Mouse (Mus musculus) cerebellum, adult 9-11 months (tissue): ENCODE results near the gene Lenep.

Experiments
- DNase-seq: peaks from one replicate; pipeline ENCODE4 v3.0.0; 2022

Gene Lenep

GRCm38 (mm10) chr3:89419571-89419970, 17.0 kb upstream of the Lenep start:
- DNase-seq = no peak

DNA sequence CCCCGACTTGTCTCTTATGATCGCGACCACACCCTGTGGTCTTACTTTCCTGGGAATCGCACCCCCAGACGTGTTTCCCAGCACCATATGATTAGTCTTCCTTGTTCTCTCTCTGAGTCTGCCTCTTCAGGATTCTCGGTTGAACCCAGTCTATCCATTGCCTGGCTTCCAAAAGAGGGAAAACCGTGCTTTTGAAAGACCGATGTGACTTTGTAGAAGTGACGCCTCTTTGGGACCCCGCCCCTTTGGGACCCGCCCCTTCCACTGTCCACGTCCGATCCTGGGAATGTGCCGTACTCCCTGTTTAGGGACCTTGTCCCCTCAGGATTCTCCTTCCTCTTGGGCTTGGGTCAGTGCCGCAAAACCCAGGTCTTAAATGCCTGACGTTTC, 16.3 kb upstream of the Lenep start:
- DNase-seq = peak; percentile 58

GRCm38 (mm10) chr3:89418170-89418860, 15.7 kb upstream of the Lenep start, which contains the start of the genes Cks1b and Shc1:
Gene Cks1b, minus strand, starts transcription at chr3:89418383.
Gene Shc1, plus strand, starts transcription at chr3:89418443.
- DNase-seq = peak; percentile 94

DNA sequence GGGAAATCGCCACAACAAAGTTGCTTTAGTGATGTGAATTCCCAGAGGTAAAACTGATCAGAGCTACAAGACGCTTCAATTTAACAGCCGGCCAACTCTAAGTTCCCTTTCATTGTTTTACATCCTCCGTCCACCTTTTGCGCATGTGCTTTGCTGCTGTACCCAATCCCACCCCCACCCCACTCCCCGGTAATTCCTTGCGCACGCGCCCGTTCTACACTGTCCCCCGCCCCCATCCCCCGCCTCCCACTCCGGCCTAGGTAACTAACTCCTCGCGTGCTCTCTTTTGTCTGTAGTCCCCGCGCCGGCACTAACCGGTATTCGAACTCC, 15.2 kb upstream of the Lenep start:
- DNase-seq = no peak

GRCm38 (mm10) chr3:89417131-89417530, 14.5 kb upstream of the Lenep start:
- no peak for DNase-seq

DNA sequence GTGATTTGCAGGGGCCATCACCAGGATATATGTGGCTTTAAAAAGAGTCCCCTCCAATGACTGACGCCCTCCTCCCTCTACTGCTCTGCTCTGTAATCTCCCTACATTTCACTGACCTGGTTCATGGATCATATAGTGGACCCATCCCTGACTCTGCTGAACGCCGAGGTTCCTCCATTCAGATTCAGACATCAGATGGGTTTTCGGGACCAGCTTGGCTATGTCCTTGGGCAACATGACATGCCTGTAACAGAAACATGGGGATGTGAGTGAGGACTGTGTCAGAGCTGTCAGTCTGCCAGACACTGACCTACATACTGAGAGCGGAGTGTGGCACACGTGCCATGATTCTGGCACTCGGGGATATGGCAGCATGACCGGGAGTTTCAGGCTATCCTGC, 13.6 kb upstream of the Lenep start:
- no peak for DNase-seq

DNA sequence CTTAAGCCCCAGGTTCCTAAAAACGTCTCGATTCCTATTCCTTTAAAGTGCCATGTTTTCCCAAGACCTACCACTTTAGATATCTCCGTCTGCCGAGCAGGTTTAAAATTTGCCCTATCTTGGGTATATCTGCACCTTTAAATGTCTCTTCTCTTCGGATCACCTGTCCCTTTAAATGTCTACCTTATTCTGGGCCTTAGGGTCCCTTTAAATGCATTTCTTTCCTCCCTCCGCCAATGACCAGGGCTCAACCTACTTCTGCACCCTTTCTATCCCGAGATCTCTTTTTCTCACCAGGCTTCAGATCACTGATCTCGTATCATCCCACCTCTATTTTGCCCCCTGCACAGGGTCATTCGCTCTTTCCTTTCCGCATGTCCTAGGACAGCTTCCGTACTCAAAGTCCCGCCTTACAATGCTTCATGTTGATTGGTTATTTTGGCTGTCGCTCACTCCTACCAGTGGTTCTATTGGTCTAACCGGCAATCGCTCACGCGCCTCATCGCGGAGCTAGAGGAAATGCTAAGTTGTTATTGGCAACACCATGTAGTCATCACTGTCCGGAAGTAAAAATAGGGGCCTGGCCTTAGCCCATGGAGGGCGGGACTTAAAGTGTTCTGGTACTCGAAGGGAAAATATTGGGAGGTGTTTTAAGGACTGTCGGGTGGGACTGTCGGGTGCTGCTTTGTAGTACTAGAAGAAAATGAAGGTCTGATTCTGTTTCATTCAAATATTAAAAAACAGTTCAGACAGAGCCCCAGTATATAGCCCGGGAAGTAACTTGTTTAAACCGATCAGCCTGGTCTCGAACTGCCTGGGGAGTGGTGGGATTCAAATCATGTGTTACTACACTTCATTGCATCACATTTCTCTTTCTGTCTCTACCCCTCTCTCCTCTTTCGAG, 9.1 kb upstream of the Lenep start, which contains the start of gene Flad1:
TSS of gene Flad1 (minus strand) at position 381 of the 904 bp plus-strand sequence.
- peak; percentile 100 for DNase-seq

DNA sequence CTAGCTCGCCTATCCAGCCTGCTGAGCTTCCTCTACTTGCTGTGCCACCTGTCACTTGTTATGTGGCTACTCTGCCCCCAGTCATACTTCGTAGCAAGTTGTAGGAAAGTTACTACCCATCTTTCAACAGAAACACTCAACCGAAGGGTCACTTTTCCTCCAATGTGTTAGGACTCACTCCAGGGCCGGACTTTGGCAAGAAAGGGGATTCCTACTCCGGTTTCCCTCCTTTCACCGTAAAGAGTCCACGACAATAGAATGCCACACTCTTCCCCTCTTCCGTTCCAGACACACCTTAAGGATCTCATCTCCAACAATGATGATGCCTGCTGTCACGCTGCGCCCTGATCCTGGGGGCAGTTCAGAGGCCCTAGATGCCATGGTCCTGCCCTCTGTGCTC, 8.3 kb upstream of the Lenep start:
- no peak for DNase-seq

DNA sequence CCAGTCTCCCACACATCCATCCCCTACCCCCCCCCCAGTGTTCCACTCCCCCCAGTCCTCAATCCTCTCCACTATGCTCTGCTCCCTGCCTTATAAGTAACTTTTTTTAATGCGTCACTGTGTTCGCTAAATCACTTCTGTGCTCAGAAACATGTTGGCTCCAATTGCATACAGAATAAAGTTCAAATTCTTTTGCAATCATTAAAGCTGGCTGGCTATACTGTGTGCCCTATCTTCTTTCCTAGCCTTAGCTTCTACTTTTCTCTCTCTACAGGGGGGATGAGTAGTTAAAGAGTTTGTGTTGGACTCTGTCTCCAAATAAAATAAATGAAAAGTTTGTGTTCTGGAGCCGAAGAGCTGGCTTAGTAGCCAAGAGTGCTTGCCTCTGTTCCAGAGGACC, 7.1 kb upstream of the Lenep start:
- no peak for DNase-seq

DNA sequence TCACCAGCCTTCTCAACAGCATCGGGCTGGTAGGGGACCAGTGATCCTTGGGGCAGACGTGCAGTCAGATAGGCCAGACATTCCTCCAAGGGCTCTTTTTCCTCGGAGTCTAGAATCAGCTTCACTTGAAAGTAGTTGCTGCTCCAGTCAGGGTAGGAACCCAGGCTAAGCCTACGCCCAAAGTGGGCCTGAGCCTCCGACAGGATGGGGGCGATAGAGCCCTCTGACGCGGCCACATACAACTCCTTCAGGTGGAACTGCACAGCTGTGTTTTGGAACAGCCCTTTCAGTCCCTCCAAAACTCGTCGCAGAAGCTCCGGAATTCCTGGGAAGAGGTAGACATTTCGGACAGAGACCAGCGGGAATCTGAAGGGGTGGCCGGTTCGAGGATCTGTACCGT, 5.9 kb upstream of the Lenep start:
- DNase-seq = no peak

- no peak for DNase-seq
Measured at GRCm38 (mm10) chr3:89406887-89407286, 4.3 kb upstream of the Lenep start.

DNA sequence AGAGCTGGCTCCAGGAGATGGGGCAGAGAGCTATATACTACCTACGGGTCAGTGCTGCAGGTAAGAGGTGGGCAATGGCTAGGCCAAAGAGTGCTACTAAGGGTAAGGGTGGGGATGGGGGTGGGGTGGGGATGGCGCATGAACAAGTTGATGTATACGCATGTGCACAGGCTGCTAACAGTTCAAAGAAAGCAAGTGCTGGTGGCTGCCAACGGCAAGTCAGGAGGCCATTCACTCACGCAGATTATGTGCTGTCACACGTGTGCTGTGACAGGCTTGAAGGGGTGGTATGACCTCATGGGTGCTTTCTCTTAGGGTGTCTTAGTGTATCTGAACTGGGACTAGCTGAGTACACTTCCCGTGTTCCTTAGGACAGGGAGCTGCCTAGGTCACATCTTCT, 1.3 kb downstream of the Lenep start:
- no peak for DNase-seq

GRCm38 (mm10) chr3:89396654-89397005, 6.0 kb downstream of the Lenep start:
- DNase-seq = no peak

GRCm38 (mm10) chr3:89395806-89396653, 6.6 kb downstream of the Lenep start:
- DNase-seq = peak; percentile 80

DNA sequence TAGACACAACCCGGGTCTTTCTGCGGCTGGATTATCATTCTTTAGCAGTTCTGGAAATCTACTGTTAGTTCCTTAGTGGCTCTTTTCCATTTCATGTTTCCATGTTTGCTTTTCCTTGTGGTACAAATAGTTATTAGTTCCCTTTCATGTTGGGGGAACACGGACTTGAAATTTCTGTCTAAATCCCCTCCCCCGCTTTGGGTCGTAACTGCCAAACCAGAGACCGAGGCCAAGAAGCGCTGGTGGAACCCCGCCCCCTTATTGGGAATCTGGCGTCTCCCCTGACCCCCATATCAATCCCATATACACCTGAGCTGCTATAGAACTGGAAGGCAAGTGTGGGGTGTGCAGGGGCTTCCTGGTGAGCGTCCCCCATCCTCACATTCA, 7.2 kb downstream of the Lenep start:
- DNase-seq = peak; percentile 76

- peak; percentile 92 for DNase-seq
Measured at GRCm38 (mm10) chr3:89394894-89395256, 7.7 kb downstream of the Lenep start.

DNA sequence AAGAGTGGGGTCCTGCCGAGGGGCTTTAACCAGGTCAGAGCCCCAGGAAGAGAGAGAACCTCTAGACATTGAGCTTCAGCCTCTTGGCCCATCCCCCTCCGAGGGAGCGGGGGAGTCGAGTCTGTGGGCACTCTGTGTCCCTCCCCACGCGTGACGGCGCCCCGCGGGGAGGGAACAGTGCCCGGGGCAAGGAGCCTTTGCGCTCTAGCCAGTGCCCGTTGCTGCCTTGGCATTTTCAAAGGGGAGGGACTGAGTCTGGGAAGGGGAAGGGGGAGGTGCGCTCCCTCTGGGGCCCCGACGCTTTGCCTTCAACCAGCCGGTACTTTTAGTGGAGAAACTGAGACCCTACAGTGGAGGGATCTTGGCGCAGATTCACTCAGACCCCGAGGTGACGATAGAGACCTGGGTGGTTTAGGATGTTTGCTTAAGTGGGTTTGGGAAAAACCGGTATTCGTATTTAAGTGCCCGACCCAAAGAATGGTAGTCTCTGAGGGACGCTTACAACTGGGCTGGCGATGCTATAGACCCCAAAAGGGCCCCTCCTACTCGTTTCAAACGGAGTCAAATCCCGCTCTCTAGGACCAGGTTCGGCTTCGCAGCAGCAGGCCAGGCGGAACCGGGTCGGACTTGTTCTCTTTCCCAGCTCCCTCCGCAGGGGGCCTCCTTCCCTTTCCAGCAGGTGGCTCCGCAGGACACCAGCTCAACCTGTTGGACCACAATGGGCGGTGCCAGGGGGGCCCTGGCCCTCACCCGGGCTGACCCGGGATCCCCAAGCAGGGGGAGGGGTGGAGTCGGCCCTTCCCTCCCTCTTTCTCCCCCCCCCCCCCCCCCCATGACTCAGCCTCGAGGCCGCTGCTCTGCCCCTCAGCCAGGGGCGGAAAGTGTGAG, 8.3 kb downstream of the Lenep start, which contains the start of gene Zbtb7b:
TSS of gene Zbtb7b (minus strand) at position 771 of the 888 bp plus-strand sequence.
- peak; percentile 94 for DNase-seq

DNA sequence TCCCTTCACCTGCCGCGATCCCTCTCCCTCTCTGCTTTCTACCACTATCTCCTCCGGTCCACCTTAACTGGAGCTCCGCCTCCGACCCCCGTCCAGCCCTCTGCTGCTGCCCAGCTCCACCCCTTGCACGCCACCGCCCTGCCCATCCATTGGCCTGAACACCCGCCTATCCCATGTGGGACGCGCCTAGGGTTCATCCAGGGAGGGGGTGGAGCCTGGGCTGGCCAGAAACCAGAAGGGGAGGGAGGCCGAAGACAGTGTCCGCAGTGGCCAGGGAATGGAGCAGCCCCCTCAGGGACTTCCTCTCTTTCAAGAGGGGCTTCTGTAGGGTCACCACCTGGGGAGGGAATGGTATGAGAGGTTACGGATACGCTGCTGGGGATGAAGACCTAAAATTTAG, 9.0 kb downstream of the Lenep start:
- peak; percentile 100 for DNase-seq

DNA sequence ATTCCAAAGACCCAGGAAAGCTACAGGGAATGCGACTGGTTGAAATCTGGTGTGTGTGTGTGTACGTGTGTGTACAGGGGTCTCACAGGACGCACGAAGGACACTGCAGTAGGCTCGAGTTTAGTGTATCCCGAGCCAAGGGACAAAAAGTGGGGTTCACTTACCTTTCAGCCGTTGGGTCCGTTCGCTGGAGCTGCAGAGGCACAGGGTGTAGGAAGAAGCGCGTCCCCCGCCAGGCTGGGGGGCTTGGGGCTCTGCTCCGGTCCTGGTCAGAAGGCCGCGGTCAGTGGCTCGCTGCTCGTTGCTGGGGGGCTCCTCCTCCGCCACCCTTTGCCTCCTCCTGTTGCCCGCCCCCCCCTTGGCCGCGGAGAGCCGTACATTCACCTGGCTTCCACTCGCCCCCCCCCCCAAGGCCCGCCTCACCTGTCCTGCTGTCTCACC, 9.7 kb downstream of the Lenep start:
- peak; percentile 79 for DNase-seq

DNA sequence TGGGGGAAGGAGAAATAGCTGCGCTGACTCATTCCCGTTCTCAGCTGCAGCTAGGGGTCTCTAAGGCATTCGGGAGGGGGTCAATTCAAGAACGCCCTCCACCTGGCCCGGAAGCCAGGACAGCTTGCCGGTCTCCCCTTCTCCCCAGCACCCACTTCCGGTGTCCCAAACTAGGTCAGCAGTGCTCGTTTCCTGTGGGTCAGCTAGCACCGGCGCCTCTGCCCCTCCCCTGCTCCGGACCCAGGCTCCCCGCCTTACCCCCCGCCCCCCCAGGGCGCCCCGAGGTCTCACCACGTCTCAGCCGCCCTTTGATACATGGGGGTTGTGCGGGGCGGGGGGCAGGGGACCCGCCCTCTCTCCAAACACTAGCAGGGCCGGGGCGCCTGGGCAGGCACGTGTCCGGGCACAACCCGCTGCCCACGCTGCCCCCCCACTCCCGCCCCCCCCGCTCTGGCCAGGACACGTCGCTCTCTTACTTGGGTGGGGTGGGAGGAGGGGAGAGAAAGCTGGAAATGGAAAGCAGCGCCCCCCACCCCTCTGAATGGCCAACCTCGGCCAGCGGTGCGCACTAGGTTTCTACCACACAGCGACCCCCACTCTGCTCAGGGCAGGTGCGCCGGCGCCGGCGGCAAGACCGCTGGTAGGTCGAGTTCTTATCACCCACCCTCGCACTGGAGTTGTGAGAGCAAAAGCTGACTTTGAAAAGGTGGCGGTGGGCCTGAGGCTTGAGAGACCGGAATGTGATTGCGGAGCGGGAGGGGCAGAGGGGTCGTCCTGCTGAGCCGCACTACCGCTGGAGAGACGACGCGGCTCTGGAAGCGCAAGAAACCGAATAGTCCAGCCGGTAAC, 10.7 kb downstream of the Lenep start:
- DNase-seq = peak; percentile 84
